Mouse (Mus musculus) lung, postnatal 0 days (tissue): ENCODE measurements around the gene Agtpbp1. TPM values are rescaled to one million over a fixed set of nuclear protein-coding genes. Genes with fewer than 3 reads are reported as not detected.

Source experiments
- ATAC-seq: fragments of 200-750 bp; cut with Nextera tagmentation; 2 replicates; pipeline ENCODE4 v1.8.0; 2017; ENCODE audit warnings: moderate library complexity
- DNase-seq: peaks from one replicate; pipeline ENCODE4 v3.0.0-alpha.2; 2016; ENCODE audit warnings: low spot score
- H3K27ac ChIP-seq: fragments of 300-500 bp; sonication (generic); 2 replicates; pipeline ENCODE4 v1.5.1; 2014; ENCODE audit warnings: antibody characterized with exemption, mild to moderate bottlenecking, low read length, mixed read lengths
- H3K27me3 ChIP-seq: fragments of 300-500 bp; sonication (generic); replicated peaks from 2 replicates; pipeline ENCODE4 v1.6.1; 2014; ENCODE audit warnings: low read length, mixed read lengths; ENCODE audit not compliant: insufficient read depth
- H3K36me3 ChIP-seq: fragments of 300-500 bp; sonication (generic); 2 replicates; pipeline ENCODE4 v1.6.1; 2014; ENCODE audit warnings: low read length, mixed read lengths; ENCODE audit not compliant: insufficient read depth
- H3K4me1 ChIP-seq: fragments of 300-500 bp; sonication (generic); 2 replicates; pipeline ENCODE4 v1.6.1; 2014; ENCODE audit warnings: antibody characterized with exemption, low read depth, low read length, mixed read lengths; ENCODE audit not compliant: insufficient read depth
- H3K4me2 ChIP-seq: fragments of 300-500 bp; sonication (generic); replicated peaks from 2 replicates; pipeline ENCODE4 v1.6.1; 2014; ENCODE audit warnings: low read depth, mild to moderate bottlenecking, low read length, moderate library complexity, mixed read lengths
- H3K4me3 ChIP-seq: fragments of 300-500 bp; sonication (generic); 2 replicates; pipeline ENCODE4 v1.5.1; 2014; ENCODE audit warnings: low read depth, low read length
- H3K9ac ChIP-seq: fragments of 300-500 bp; sonication (generic); replicated peaks from 2 replicates; pipeline ENCODE4 v1.6.1; 2014; ENCODE audit warnings: low read depth, mild to moderate bottlenecking
- H3K9me3 ChIP-seq: fragments of 300-500 bp; sonication (generic); 2 replicates; pipeline ENCODE4 v1.6.1; 2016; ENCODE audit warnings: low read length, mixed read lengths
- CTCF ChIP-seq: IDR thresholded peaks from 2 replicates; pipeline ENCODE4 v1.5.1; 2016; ENCODE audit warnings: antibody characterized with exemption, mild to moderate bottlenecking
- EP300 ChIP-seq: IDR thresholded peaks from 2 replicates; pipeline ENCODE4 v1.6.1; 2016; ENCODE audit warnings: antibody characterized with exemption, mild to moderate bottlenecking, control low read depth
- WGBS: fragments of 180-500 bp; shearing (Covaris S2); extraction: QIAGEN DNeasy Blood & Tissue Kit; methylation state at CpG from one replicate; pipeline ENCODE4 v1.1.7; 2014; 5-methylcytosine and 5-hydroxymethylcytosine counted together
- polyA plus RNA-seq: library from polyadenylated mRNA; unstranded; fragments of >200 nt; fragmentation: Nextera tagmentation; extraction: Ambion mirVana; gene quantifications from 2 replicates; pipeline ENCODE4 v1.2.1, GENCODE M21; 2015

Agtpbp1 gene
- polyA plus RNA-seq, 1 experiment from 2014 or later = 14.1 TPM

- no peaks in the 10 kb centered on the region for H3K4me1 ChIP-seq
- DNase-seq = no peak
- WGBS = 75% methylated on average over 15 of the region's 15 CpGs
- no peaks in the 10 kb centered on the region for H3K36me3 ChIP-seq
- no peak overlapping the region for H3K27ac ChIP-seq
- H3K27me3 ChIP-seq = no peaks in the 10 kb centered on the region
- no peak overlapping the region for H3K9ac ChIP-seq
- no peak for TF ChIP-seq CTCF
- no peak for TF ChIP-seq EP300
- ATAC-seq = no peak
- H3K4me2 ChIP-seq = no peak overlapping the region
- H3K4me3 ChIP-seq = no peak overlapping the region
- H3K9me3 ChIP-seq = no peaks in the 10 kb centered on the region
Measured at GRCm38 (mm10) chr13:59416530-59417230, 168.3 kb downstream of the Agtpbp1 start.

GRCm38 (mm10) chr13:59413885-59414284 is 171.1 kb downstream of the Agtpbp1 start:
- ATAC-seq (no peak), DNase-seq (no peak)
- Histone ChIP-seq H3K27me3 (no peaks in the 10 kb centered on the region), H3K4me3 (no peak overlapping the region), H3K9me3 (no peaks in the 10 kb centered on the region), H3K4me1 (no peaks in the 10 kb centered on the region), H3K4me2 (no peak overlapping the region), H3K36me3 (no peaks in the 10 kb centered on the region), H3K9ac (no peak overlapping the region), H3K27ac (no peak overlapping the region)
- WGBS = 94% methylated on average over 9 of the region's 9 CpGs
- TF ChIP-seq CTCF (no peak), EP300 (no peak)

- no peaks in the 10 kb centered on the region for H3K27me3 ChIP-seq
- TF ChIP-seq CTCF = no peak
- no peak for TF ChIP-seq EP300
Measured at GRCm38 (mm10) chr13:59412672-59413071, 172.4 kb downstream of the Agtpbp1 start.

GRCm38 (mm10) chr13:59407182-59407581 is 177.8 kb downstream of the Agtpbp1 start:
- Histone ChIP-seq H3K27me3 (no peaks in the 10 kb centered on the region), H3K4me3 (no peak overlapping the region), H3K36me3 (no peaks in the 10 kb centered on the region), H3K9ac (no peak overlapping the region), H3K4me2 (no peak overlapping the region), H3K4me1 (no peaks in the 10 kb centered on the region), H3K27ac (no peak overlapping the region), H3K9me3 (no peaks in the 10 kb centered on the region)
- no peak for ATAC-seq
- no peak for DNase-seq
- 79% methylated on average over 6 of the region's 6 CpGs for WGBS
- no peak for TF ChIP-seq EP300
- no peak for TF ChIP-seq CTCF

More at GRCm38 (mm10) chr13:59412672-59413071, 172.4 kb downstream of the Agtpbp1 start:
- DNase-seq = no peak
- Histone ChIP-seq H3K4me2 (no peak overlapping the region), H3K27ac (no peak overlapping the region), H3K4me1 (no peaks in the 10 kb centered on the region), H3K36me3 (no peaks in the 10 kb centered on the region), H3K9ac (no peak overlapping the region), H3K9me3 (no peaks in the 10 kb centered on the region), H3K4me3 (no peak overlapping the region)
- WGBS = 65% methylated on average over 4 of the region's 4 CpGs
- no peak for ATAC-seq

- Histone ChIP-seq H3K9ac (no peak overlapping the region), H3K27ac (no peak overlapping the region), H3K4me1 (no peaks in the 10 kb centered on the region), H3K36me3 (no peaks in the 10 kb centered on the region), H3K4me2 (no peak overlapping the region), H3K4me3 (no peak overlapping the region), H3K9me3 (no peaks in the 10 kb centered on the region), H3K27me3 (no peaks in the 10 kb centered on the region)
- WGBS = 86% methylated on average over 14 of the region's 14 CpGs
- no peak for ATAC-seq
- DNase-seq = no peak
- no peak for TF ChIP-seq EP300
- TF ChIP-seq CTCF = no peak
Measured at GRCm38 (mm10) chr13:59402026-59402775, 182.8 kb downstream of the Agtpbp1 start.

- Histone ChIP-seq H3K9ac (no peak overlapping the region), H3K9me3 (no peaks in the 10 kb centered on the region), H3K27ac (no peak overlapping the region), H3K27me3 (no peaks in the 10 kb centered on the region), H3K36me3 (no peaks in the 10 kb centered on the region), H3K4me3 (no peak overlapping the region), H3K4me2 (no peak overlapping the region), H3K4me1 (no peaks in the 10 kb centered on the region)
- 27% methylated on average over 3 of the region's 3 CpGs for WGBS
- no peak for ATAC-seq
- TF ChIP-seq EP300 (no peak), CTCF (peak; percentile 80)
- peak; percentile 13 for DNase-seq
Measured at GRCm38 (mm10) chr13:59397571-59397970, 187.5 kb downstream of the Agtpbp1 start.

Other genes starting within 250 kb of the Agtpbp1 start
- gene Naa35, start within 50 bp of the Agtpbp1 start, polyA plus RNA-seq = 43.3 and 53.5 TPM in 2 replicates
- 31.8 and 32.4 TPM in 2 replicates for gene Golm1, start 90.6 kb upstream of the Agtpbp1 start, polyA plus RNA-seq
- gene 4921517D22Rik, start 108.9 kb upstream of the Agtpbp1 start, polyA plus RNA-seq = not detected in 2 replicates
- 0.14 and 0.41 TPM in 2 replicates for gene Spata31d1a, start 125.1 kb upstream of the Agtpbp1 start, polyA plus RNA-seq
- not detected in 2 replicates for gene Spata31d1b, start 127.1 kb upstream of the Agtpbp1 start, polyA plus RNA-seq
- gene Spata31d1d, start 146.5 kb upstream of the Agtpbp1 start, polyA plus RNA-seq = not detected in 2 replicates
- gene 1700014D04Rik, start 161.5 kb upstream of the Agtpbp1 start, polyA plus RNA-seq = 0.05 and 0.18 TPM in 2 replicates
- gene Isca1, start 184.6 kb upstream of the Agtpbp1 start, polyA plus RNA-seq = 131 and 135 TPM in 2 replicates
- not detected in 2 replicates for gene Gm49354, start 197.0 kb upstream of the Agtpbp1 start, polyA plus RNA-seq
- gene Tut7, start 237.9 kb upstream of the Agtpbp1 start, polyA plus RNA-seq = 41.5 and 50.4 TPM in 2 replicates